Mouse (Mus musculus) T-helper 17 cell (primary cell): ENCODE measurements around the gene Camk2d.

Experiments
- in situ Hi-C, 2 experiments: fragments of 300-600 bp; cut with MboI, MseI; formaldehyde crosslinking; loops; 1 replicate in 1 of 2; 2 replicates in 1 of 2; pipeline ENCODE4 v1.15.1; 2025; ENCODE audit warnings: high pct_unique_total_duplicates in 2 of 2

The Camk2d gene

DNA sequence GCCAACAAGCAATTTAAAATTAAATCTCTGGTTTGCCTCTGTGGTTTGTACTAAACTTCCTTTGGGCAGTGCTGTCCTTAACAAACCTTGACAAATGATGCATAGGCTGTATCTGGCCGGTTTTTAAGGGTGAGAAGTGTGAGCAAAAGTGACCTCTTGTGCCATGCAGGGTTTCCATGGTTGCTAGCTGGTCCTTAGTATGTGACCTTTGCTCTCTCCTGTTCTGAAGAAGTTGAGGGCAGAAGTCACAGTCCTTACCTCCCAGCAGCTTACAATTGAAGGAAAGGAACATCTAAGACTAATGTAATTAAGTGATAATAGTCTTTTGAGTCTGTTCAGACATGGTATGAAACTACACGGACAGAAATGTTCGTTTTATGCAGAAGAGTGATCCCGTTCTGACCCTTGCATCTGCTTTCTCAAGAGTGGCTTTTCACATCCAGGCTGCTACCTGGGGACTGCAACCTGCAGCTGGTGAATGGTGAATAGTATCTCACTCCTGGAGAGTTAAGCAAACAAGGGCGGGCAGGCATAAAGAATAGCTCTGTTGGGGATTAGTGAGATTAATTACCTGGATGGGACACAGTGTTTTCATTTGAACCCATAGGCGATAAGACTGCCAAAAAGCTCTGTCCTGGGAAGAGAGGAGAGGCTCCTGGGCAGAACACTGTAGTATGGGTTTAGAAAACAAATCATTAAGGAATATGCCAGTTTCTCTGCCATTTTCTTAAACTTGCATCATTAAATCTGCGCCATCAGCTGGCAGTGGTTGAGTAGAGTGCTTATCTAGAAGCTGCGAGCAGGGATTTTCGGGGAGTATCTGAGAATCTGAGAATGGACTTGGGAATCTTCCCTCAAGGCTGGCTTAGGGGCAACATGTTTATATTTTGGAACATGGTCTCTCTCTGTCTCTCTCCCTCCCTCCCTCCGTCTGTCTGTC, 47.2 kb downstream of the Camk2d start:
- in situ Hi-C loops: no loop called here

DNA sequence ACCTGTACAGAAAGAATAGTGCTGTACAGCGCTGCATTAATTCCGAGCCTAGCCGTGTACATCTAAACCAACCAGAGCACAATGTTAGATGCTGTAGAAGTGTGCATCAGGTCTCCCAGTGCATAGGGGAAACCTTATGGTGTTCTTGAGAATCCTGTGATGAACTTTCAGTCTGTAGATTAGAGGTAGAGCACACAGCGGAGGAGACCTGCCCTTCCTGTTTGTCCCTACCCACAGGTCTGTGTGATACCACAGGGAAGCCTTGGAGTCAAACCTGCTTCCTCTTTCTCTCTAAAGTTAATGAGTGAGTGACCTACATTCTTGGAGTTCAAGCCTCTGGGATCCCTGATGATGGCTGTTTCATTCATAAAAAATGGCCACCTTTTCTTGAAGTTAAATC, 54.2 kb downstream of the Camk2d start:
- in situ Hi-C loops: loop anchor here in 1 of 2 experiments (25.0 kb wide), 1 partner anchor 1237 kb away; the partner anchor contains the start of gene Fam241a

DNA sequence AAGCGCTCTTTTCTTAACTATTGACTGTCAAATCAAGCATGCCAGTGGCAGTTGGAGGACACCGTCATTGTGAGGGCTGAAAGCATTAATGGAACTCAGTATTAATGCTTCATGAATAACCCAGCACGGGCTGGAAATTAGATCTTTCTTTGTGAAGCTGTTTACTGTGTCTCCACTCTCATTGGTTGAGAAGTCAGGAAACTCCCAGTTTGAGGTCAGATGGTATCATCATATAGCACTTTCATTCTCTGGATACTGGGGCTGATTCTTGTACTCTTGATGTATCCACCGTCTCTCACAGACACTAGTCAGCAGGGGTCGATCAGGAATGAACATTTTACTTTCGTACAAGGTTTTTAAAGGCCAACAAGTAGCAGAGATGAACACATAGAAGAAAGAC, 54.6 kb downstream of the Camk2d start:
- in situ Hi-C loops: loop anchor here in 1 of 2 experiments (25.0 kb wide), 1 partner anchor 1237 kb away; the partner anchor contains the start of gene Fam241a

DNA sequence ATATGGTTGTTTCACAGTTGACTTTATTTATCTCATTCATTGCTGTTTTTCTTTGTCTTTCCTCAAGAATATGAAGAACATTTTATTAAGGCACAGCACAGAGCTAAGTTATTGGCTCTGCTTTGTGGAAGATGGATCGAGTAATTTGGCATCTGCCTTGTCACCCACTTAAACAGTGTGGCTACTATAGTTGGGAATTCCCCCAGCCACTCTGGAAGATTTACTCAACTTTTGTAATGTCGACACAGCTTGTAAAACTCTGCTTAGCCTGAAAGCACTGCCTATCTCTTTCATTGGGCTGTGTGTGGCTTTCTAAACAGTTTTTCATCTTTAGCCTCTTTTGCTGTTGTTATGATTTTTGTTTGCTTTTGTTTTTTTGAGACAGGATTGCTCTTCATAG, 56.3 kb downstream of the Camk2d start:
- in situ Hi-C loops: loop anchor here in 1 of 2 experiments (25.0 kb wide), 1 partner anchor 1235 kb away; the partner anchor contains the start of gene Fam241a

DNA sequence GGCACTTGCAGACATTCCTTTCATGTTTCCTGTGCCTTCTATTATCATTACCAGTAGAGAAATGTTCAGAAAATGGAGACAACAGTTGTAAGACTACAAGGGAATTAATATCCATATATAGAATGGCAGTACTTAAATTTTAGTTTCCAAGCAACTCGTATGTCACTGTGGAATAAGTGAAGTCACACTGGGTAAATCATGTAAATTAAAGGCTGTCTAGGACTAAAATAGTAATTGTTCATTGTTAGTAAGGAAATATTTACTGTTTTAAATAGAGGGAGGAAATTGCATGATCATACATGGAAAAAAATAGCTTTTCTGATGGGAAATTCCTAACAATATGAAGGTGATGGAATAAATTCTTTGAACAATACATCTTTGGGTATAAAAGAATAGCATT, 57.0 kb downstream of the Camk2d start:
- in situ Hi-C loops: loop anchor here in 1 of 2 experiments (25.0 kb wide), 1 partner anchor 1234 kb away; the partner anchor contains the start of gene Fam241a

DNA sequence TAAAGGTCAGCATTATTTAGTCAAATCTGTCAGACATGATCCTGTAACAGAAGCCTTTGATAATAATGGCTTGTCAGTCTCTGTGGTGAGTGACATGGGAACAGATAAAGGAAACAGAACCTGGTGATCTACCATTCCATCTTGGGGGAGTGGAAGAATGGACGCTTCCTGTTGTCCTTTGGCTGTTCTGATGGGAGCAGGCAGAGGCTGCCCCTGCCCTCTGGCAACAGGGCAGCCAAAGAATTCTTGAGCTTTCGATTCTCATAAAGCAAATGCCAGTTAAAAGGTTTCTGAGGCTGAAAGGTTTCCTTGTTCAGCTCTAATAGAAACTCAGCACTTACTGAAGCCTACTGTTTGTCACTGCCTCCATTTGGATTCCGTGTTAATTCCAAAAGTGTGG, 60.1 kb downstream of the Camk2d start:
- in situ Hi-C loops: loop anchor here (5.0 to 25.0 kb wide), 3 partner anchors 44 to 1231 kb away; partner anchors contain the start of genes Camk2d (in 1 of the 2) and Fam241a (in 1 of the 2)

DNA sequence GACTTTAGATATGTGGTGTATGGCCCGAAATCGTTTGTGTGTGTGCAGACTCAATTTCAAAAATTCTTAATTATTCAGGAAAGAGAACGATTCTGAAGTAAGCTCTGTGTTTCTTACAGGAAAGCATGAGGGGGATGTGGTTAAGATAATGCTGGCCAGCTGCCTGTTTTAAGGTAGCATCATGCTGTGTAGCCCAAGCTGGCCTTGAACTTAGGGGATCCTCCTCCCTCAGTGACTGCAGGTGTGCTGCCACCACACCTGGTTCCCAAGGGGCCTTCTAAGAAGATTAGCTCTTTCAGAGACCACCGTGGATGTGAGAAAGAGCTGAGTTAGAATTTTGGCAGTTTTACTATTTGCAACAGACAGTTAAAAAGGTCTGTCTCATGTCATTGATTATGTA, 61.8 kb downstream of the Camk2d start:
- in situ Hi-C loops: loop anchor here (5.0 to 25.0 kb wide), 3 partner anchors 46 to 1229 kb away; partner anchors contain the start of genes Camk2d (in 1 of the 2) and Fam241a (in 1 of the 2)

DNA sequence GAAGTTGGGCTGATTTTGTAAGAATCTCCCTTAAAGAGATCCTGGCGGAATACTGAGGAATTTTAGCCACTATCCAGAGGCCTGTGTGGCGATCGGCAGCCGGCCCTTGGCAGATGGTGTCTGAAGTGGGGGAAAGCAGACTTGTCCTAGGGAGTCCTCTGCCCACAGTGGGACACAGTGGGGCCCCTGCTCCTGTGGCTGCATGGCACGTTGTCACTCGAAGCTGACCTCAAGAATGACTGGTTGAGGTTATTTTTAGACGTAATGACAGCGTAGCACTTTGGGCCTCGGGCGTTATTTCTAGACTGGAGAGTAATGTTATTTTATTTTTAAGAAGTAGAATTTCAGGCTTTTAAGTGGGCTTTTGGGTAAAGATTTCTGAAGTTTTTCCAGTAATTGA, 62.7 kb downstream of the Camk2d start:
- in situ Hi-C loops: loop anchor here (5.0 to 25.0 kb wide), 3 partner anchors 46 to 1229 kb away; partner anchors contain the start of genes Camk2d (in 1 of the 2) and Fam241a (in 1 of the 2)

DNA sequence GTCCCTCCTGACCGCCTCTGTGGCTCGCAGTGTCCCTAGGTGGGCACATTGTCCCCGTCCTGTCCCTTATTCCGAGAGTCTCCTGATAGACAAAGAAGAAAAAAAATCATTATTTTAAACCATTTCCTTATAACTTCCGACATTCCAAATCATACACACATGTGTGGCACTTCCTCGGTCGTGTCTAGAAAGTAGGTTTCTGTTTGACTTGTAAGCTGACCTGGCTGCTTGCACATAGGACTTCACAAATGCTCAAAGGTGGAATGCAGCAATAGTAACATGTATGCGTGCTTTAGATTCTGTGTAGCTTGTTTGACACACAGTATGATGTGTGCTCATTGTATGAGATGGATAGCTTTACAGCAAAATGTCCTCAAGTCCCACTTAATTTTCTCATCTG, 63.1 kb downstream of the Camk2d start:
- in situ Hi-C loops: loop anchor here (5.0 to 25.0 kb wide), 3 partner anchors 47 to 1228 kb away; partner anchors contain the start of genes Camk2d (in 1 of the 2) and Fam241a (in 1 of the 2)

DNA sequence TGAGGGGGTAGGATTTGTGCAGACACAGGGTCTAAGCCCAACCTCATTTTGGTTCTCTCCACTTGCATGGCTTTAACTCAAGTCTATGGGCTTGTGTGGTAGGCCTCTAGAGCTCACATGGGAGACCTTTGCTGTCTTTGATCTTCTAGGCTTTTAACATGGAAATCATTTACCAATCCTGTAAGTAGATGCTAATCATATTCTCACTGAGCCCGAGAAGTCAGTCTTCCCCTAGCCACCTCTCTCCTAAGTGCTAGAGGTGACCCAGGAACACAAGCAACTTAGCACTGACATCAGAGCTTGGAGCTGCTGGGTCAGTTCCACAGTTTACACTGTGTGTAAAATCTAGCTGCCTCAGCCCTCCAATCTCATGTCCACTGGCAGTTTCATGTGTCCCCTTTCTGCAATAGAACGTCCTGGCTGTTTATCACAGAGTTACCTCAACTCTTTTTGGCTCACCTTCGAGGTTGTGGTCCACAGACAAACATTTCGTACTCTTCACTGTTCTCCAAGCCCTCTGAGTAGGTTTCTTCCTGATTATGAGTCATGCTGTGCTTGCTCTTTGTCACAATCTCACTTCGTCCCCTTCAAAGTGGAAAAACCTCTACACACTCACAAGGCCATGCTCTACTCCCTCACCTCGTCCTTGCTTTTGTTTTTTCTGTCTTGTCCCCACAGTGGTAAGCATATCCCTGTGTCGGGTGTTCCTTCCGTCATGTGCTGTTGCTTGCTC, 63.9 kb downstream of the Camk2d start:
- in situ Hi-C loops: loop anchor here (5.0 to 25.0 kb wide), 3 partner anchors 48 to 1227 kb away; partner anchors contain the start of genes Camk2d (in 1 of the 2) and Fam241a (in 1 of the 2)

DNA sequence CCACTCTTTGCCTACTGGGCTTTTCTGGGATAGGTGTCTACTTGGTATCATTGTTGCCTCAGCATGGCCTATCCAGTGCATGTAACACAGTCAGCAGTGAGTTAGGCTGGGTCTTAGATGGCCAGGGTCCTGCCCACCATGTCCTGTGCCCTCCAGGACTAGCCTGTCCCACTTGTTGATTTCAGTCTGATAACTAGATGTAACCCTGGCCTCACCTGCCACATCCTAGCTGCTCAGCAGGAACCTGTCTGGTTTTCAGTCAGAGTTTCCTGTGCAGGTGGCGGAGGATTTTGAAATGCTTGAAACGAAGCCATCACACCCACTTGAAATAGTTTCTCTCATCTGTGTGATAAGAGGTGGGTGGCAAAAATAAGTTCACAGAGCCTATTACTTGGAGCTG, 64.5 kb downstream of the Camk2d start:
- in situ Hi-C loops: loop anchor here in 1 of 2 experiments (25.0 kb wide), 1 partner anchor 1227 kb away; the partner anchor contains the start of gene Fam241a

DNA sequence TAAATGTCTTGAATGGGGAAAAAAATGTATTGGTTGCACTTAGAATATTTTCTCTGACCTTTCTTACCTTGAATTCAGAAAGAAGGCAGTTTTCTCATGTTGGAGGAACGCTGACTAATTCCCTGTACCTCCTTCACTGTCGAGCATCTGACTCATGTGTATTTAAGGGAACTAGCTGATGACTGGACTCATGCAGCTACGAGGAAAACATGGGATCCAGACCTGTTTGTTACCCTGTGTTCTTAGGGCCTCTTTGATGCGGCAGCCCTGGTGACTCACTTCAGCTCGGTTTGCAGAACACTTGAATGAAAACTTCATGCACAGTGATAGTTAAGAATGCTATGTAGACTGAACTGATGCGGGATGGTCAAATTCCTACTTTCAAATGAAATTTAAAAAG, 64.9 kb downstream of the Camk2d start:
- in situ Hi-C loops: loop anchor here in 1 of 2 experiments (25.0 kb wide), 1 partner anchor 1226 kb away; the partner anchor contains the start of gene Fam241a

DNA sequence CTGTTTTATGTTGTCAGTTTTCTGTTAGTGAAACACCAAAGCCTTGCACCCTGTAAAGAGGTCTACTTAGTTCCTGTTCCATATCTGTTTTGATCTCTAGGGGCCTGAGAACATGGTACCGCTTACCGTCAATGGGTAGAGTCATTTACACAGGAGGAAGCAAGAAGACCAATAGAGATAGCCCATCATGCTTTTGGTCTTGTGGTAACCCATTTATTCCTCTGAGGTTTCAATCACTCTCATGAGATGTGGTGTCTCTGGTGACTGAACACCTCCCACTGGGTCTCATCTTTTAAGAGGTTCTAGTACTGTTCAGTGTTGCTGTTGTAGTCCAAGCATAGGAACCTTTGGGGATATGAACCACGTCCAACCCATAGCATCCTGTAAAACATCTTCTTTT, 65.8 kb downstream of the Camk2d start:
- in situ Hi-C loops: loop anchor here in 1 of 2 experiments (25.0 kb wide), 1 partner anchor 1225 kb away; the partner anchor contains the start of gene Fam241a

DNA sequence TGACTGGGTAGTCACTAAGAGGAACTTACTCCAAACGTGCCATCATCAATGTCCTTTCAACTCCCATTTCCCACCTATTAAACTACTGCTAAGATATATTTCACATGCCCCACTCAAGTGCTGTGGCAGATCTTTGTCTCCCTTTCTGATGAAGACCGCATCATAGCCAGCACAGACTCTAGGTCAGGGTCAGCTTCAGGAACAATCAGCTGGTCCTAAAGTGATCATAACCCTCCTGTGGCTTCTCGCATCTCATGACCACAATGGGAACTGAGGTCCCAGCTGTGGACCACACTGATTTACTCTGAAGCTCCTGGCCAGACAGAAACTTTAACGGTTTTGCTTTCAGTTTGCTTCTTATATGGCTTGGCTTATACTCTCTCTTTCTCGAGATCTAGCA, 67.3 kb downstream of the Camk2d start:
- in situ Hi-C loops: loop anchor here in 1 of 2 experiments (25.0 kb wide), 1 partner anchor 1224 kb away; the partner anchor contains the start of gene Fam241a

DNA sequence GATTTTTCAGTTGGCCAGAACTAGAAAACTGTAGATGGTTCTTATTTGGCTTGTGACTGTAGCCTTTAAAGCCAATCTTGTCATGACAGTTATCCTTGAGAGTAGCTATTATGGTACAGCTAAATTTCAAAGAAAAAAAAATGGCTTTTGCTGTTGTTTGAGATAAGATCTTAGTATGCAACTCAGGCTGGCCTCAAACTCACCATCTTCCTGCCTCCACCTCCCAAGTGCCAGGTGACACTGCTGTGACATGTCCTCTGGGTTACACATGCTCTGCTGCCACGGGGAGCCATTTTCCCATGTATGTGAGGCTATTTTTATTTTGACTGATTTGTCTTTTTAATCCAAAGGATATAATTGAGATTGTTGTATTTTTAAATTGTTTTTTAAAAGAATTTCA, 69.8 kb downstream of the Camk2d start:
- in situ Hi-C loops: loop anchor here in 1 of 2 experiments (25.0 kb wide), 1 partner anchor 1221 kb away; the partner anchor contains the start of gene Fam241a

DNA sequence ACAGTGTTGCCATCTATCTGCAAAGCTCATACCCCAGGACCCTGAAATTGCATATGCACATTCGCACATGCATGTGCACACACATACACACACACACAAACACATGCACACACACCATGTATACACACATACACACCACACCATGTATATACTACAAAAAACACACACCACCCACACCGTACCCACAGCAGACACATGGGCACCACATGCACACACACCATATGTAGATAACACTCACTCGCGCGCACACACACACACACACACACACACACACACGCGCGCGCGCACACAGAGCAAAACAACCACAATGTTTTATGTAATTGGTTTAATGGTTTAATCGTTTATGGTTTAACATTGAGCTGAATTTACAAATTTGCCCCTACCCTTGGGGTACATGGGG, 70.9 kb downstream of the Camk2d start:
- in situ Hi-C loops: loop anchor here in 1 of 2 experiments (25.0 kb wide), 1 partner anchor 1220 kb away; the partner anchor contains the start of gene Fam241a

DNA sequence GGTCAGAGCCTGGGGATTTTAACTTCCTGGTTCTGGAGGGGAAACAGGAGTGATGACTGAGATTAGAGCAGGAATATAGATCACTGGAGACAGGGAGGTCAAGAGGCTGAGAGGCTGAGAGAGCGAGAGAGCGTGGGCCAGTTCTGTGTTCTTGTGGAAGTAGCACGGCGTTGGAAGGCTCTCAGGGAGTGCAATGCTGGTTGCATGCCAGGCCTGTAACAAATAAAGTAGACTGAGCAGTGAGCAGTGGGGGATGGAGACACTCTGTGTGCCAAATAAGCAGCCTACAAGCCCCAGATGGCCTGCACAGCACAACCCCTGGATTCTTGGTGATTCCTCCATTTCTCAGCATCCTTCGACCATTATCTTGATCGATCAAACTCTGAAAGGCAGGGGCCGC, 71.3 kb downstream of the Camk2d start:
- in situ Hi-C loops: loop anchor here in 1 of 2 experiments (25.0 kb wide), 1 partner anchor 1220 kb away; the partner anchor contains the start of gene Fam241a

DNA sequence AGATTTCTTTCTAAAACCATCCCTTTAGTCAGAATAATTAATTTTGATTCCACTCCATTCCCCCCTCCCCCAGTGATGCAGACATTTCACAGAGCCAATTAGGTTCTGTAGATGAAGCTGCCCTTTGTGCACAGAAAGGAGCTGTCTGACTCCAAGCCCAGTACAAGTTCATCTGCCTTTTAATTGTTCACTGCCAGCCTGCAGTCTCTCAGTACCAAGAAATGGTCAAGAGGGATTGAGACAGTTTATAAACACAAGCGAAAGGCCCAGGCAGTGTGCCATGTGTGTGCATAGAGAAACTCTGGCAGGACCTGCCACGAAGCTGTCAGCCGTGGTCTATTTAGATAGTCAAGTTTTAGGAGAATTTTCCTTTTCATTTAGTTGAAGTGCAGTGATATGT, 72.0 kb downstream of the Camk2d start:
- in situ Hi-C loops: loop anchor here in 1 of 2 experiments (25.0 kb wide), 1 partner anchor 1219 kb away; the partner anchor contains the start of gene Fam241a

DNA sequence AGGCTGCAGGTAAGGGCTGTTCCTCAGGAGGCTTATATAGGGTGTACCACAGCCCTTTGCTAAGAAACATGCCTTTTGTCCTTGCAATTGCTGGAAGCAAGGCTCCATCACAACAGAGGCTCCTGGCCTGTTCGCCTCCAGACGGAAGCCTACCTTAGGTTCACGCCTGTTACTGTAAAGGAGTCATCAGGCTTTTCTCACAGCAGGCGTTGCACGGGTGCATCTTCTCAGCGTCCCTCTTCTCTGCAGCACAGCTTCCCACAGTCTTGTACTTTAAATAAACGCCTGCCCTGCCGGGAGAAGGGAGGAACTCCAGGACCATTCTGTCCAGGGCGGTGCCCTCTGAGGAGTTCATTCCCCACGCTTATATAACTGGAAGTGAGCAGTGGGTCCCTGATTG, 72.6 kb downstream of the Camk2d start:
- in situ Hi-C loops: loop anchor here in 1 of 2 experiments (25.0 kb wide), 1 partner anchor 1219 kb away; the partner anchor contains the start of gene Fam241a

DNA sequence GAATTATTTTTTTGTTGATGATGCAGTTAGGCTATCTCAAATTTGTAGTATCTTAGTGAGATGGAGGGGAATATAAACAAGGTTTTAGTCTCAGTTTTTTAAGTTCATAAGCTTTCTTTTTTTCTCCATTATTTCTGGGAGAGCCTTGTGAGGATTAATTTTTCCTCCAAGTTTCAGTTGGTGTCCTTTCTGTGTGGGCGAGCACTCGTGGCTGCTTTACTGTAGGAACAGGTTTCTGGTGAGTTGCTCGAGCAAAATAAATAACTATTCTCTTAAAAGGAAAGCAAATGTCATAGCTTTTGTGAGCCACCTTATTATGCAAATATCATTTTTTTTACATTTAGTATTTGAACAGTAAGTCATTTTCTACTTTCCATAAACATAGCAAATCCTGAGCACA, 74.3 kb downstream of the Camk2d start:
- in situ Hi-C loops: loop anchor here in 1 of 2 experiments (25.0 kb wide), 1 partner anchor 1217 kb away; the partner anchor contains the start of gene Fam241a
